Mouse (Mus musculus): Measurements from ENCODE around the gene Caskin1. TPM values are rescaled to one million over a fixed set of nuclear protein-coding genes. Genes with fewer than 3 reads are reported as not detected.
"Not testable (repeated sequence)": the region's sequence is repeated elsewhere in the genome, so short reads cannot be mapped to it uniquely, and the experiment has no call there.

Caskin1 gene
- polyA plus RNA-seq, 1 experiment from 2014 or later: 32.8 TPM

DNA sequence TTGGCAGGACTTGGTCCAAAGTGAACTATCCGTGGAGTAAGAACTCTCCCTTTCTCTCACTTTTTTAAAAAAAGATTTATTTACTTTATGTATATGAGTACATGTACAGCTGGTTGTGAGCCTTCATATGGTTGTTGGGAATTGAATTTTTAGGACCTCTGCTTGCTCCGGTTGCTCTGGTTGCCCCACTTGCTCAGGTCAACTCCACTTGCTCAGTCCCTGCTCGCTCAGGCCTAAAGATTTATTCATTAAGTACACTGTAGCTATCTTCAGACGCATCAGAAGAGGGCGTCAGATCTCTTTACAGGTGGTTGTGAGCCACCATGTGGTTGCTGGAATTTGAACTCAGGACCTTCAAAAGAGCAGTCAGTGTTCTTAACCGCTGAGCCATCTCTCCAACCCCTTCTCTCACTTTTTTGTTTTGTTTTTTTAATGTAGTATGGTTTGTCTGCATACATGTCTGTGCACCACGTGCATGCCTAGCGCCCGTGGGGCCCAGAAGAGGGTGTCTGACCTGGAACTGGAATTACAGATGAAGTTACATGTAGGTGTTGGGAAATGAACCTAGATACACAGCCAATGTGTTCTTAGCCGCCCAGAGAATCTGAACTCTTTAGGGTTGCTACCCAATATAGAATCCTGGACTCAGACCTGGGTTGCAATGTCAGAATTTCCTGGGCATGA, 32.7 kb upstream of the Caskin1 start:
- Histone ChIP-seq H3K4me3 (peak overlapping the region; percentile 75), H3K4me2 (peak overlapping the region; percentile 79), H3K36me3 (peaks cover 10% of the 10 kb centered on the region), H3K27ac (peak overlapping the region; percentile 60), H3K4me1 (replicated peaks) (peaks cover 33% of the 10 kb centered on the region)
- WGBS: 49% methylated on average over 10 of the region's 10 CpGs
- not testable (repeated sequence) for H3K9ac ChIP-seq; ATAC-seq (ENCODE audit: low FRiP score); H3K9me3 ChIP-seq; H3K27me3 ChIP-seq

DNA sequence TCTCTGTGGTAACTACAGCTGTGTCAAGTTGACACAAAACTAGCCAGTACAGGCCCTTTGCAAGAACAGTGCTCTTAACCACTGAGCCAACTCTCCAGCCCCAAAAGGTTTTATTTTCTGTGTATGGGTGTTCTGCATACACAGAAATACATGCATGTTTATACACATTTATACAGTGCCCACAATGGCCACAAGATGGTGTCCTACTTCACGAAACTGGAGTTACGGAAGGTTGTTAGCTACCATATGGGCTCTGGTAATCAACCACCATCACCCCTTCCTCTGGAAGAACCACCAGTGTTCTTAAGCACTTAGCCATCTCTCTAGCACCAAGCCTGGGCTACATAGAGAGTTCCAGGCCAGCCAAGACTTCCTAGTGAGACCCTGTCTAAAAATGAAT, 26.8 kb upstream of the Caskin1 start:
- no peaks in the 10 kb centered on the region for H3K27me3 ChIP-seq
- ATAC-seq (ENCODE audit: low FRiP score): no peak
- H3K9ac ChIP-seq: no peak overlapping the region
- H3K4me3 ChIP-seq: no peak overlapping the region
- H3K4me2 ChIP-seq: no peak overlapping the region
- no peaks in the 10 kb centered on the region for H3K4me1 ChIP-seq (replicated peaks)
- H3K9me3 ChIP-seq: no peaks in the 10 kb centered on the region
- no peak overlapping the region for H3K27ac ChIP-seq
- WGBS: 65% methylated on average over 2 of the region's 2 CpGs
- no peaks in the 10 kb centered on the region for H3K36me3 ChIP-seq

GRCm38 (mm10) chr17:24462932-24463331, 25.5 kb upstream of the Caskin1 start:
- Histone ChIP-seq H3K4me2 (no peak overlapping the region), H3K9ac (no peak overlapping the region), H3K4me3 (no peak overlapping the region), H3K36me3 (no peaks in the 10 kb centered on the region), H3K27ac (no peak overlapping the region), H3K9me3 (no peaks in the 10 kb centered on the region), H3K4me1 (replicated peaks) (no peaks in the 10 kb centered on the region), H3K27me3 (no peaks in the 10 kb centered on the region)
- WGBS: 84% methylated on average over 1 of the region's 1 CpGs
- no peak for ATAC-seq (ENCODE audit: low FRiP score)

DNA sequence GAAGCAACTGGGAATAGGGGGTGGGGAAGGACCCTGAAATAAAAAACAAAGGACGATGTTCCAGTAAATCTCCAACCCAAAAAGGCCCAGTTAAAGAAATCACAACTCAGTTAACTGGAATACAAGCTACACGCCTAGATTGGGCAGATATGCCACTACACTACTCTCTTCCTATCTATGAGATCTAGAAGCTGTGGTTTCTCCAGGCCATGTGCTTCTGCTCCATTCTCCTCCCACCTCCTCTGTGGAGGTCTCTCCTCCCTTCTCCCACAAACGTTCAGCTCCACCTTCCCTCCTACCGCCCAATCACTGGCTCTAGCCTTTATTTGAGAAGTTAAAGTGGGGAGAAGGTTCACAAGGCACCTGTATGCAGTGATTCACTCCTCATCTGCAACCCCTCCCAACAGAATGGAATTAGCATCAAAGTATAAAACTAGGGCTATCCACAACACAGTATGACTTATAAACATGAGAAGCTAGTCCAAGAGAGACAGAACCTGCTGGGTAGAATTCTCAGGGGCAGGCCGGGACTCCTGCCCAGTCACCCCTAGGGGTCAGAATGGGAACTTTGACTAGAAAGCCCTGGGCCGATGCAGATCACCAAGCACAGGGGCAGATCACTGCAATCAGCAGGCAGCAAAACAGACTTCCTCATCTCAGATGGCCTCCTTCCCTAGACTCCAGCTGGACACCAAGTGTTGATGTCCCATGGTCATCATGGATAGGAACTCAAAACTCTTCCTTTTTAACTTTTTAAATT, 24.8 kb upstream of the Caskin1 start:
- no peaks in the 10 kb centered on the region for H3K27me3 ChIP-seq
- ATAC-seq (ENCODE audit: low FRiP score): no peak
- 65% methylated on average over 6 of the region's 6 CpGs for WGBS
- no peaks in the 10 kb centered on the region for H3K36me3 ChIP-seq
- no peak overlapping the region for H3K4me3 ChIP-seq
- no peaks in the 10 kb centered on the region for H3K4me1 ChIP-seq (replicated peaks)
- no peak overlapping the region for H3K4me2 ChIP-seq
- H3K27ac ChIP-seq: no peak overlapping the region
- H3K9ac ChIP-seq: no peak overlapping the region
- no peaks in the 10 kb centered on the region for H3K9me3 ChIP-seq

- Histone ChIP-seq H3K36me3 (peaks cover 3% of the 10 kb centered on the region), H3K4me3 (no peak overlapping the region), H3K27me3 (no peaks in the 10 kb centered on the region), H3K9me3 (no peaks in the 10 kb centered on the region), H3K9ac (no peak overlapping the region), H3K4me1 (replicated peaks) (peaks cover 30% of the 10 kb centered on the region), H3K27ac (no peak overlapping the region), H3K4me2 (no peak overlapping the region)
- no peak for ATAC-seq (ENCODE audit: low FRiP score)
- WGBS: 93% methylated on average over 5 of the region's 5 CpGs
Measured at GRCm38 (mm10) chr17:24468636-24469246, 19.7 kb upstream of the Caskin1 start.

DNA sequence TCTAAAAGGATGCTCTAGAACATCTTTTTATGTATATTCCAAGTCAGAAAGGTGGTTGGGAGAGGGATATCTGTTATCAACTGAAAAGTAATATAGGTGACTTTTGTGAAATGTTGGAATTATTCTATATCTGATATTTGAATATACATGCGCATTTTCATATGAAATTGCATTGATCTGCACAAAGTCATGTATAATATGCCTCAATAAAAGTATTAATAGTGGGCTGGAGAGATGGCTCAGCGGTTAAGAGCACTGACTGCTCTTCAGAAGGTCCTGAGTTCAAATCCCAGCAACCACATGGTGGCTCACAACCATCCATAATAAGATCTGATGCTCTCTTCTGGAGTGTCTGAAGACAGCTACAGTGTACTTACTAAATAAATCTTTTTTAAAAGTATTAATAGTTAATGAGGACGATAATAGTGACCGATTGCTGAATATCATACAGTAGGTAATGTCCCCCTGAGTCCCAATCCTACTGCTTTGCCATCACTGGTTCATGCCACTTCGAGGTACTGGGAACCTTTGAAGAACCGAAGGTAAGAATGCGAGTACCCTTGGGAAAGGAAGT, 19.0 kb upstream of the Caskin1 start:
- Histone ChIP-seq H3K27me3 (no peaks in the 10 kb centered on the region), H3K9me3 (no peaks in the 10 kb centered on the region), H3K4me2 (peak overlapping the region; percentile 100), H3K27ac (peak overlapping the region; percentile 92), H3K4me3 (peak overlapping the region; percentile 79), H3K9ac (peak overlapping the region; percentile 96), H3K4me1 (replicated peaks) (peaks cover 37% of the 10 kb centered on the region), H3K36me3 (peaks cover 10% of the 10 kb centered on the region)
- ATAC-seq (ENCODE audit: low FRiP score): no peak
- 18% methylated on average over 7 of the region's 7 CpGs for WGBS

GRCm38 (mm10) chr17:24469910-24470602, 18.3 kb upstream of the Caskin1 start, which contains the start of the genes E4f1 and Pgp:
Gene E4f1, minus strand, starts transcription at chr17:24470313.
Gene Pgp, plus strand, starts transcription at chr17:24470392.
- peak within 1 kb of the TSS; percentile 96 for H3K9ac ChIP-seq
- WGBS: under 1% methylated on average over 66 of the region's 75 CpGs
- no peaks in the 10 kb centered on the region for H3K27me3 ChIP-seq
- H3K4me3 ChIP-seq: peak within 1 kb of the TSS; percentile 79
- peaks cover 16% of the 10 kb centered on the region for H3K36me3 ChIP-seq
- H3K27ac ChIP-seq: peak within 1 kb of the TSS; percentile 92
- peaks cover 40% of the 10 kb centered on the region for H3K4me1 ChIP-seq (replicated peaks)
- peak within 1 kb of the TSS; percentile 100 for H3K4me2 ChIP-seq
- H3K9me3 ChIP-seq: no peaks in the 10 kb centered on the region
- ATAC-seq (ENCODE audit: low FRiP score): peak; percentile 96

DNA sequence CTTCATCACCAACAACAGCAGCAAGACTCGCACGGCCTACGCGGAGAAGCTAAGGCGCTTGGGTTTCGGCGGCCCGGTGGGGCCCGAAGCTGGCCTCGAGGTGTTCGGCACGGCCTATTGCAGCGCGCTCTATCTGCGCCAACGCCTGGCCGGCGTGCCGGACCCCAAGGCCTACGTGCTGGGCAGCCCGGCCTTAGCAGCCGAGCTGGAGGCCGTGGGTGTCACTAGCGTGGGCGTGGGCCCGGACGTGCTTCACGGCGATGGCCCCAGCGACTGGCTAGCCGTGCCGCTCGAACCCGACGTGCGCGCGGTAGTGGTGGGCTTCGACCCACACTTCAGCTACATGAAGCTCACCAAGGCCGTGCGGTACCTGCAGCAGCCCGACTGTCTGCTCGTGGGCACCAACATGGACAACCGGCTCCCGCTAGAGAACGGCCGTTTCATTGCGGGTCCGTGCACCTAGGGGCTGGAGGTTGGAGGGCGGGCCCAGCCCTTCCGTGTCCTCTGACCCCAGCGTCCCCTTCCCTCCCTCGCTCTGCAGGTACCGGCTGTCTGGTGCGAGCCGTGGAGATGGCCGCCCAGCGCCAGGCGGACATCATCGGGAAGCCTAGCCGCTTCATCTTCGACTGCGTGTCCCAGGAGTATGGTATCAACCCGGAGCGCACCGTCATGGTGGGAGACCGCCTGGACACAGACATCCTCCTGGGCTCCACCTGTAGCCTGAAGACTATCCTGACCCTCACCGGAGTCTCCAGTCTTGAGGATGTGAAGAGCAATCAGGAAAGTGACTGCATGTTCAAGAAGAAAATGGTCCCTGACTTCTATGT, 17.5 kb upstream of the Caskin1 start:
- Histone ChIP-seq H3K4me2 (peak overlapping the region; percentile 100), H3K4me3 (peak overlapping the region; percentile 79), H3K27ac (peak overlapping the region; percentile 92), H3K27me3 (no peaks in the 10 kb centered on the region), H3K9ac (peak overlapping the region; percentile 96), H3K4me1 (replicated peaks) (peaks cover 40% of the 10 kb centered on the region), H3K9me3 (no peaks in the 10 kb centered on the region), H3K36me3 (peaks cover 25% of the 10 kb centered on the region)
- under 1% methylated on average over 67 of the region's 68 CpGs for WGBS
- ATAC-seq (ENCODE audit: low FRiP score): peak; percentile 33

- Histone ChIP-seq H3K4me2 (peak overlapping the region; percentile 100), H3K4me3 (peak overlapping the region; percentile 79), H3K4me1 (replicated peaks) (peaks cover 44% of the 10 kb centered on the region), H3K9me3 (no peaks in the 10 kb centered on the region), H3K27me3 (no peaks in the 10 kb centered on the region), H3K27ac (no peak overlapping the region), H3K36me3 (peaks cover 39% of the 10 kb centered on the region), H3K9ac (peak overlapping the region; percentile 96; the same call in 1 of the 2 replicates)
- 87% methylated on average over 4 of the region's 4 CpGs for WGBS
- ATAC-seq (ENCODE audit: low FRiP score): no peak
Measured at GRCm38 (mm10) chr17:24472512-24472911, 15.9 kb upstream of the Caskin1 start.

- WGBS: 79% methylated on average over 6 of the region's 6 CpGs
- H3K9ac ChIP-seq: peak within 1 kb of the TSS; percentile 96
- H3K4me2 ChIP-seq: peak within 1 kb of the TSS; percentile 100
- peaks cover 39% of the 10 kb centered on the region for H3K36me3 ChIP-seq
- H3K4me1 ChIP-seq (replicated peaks): peaks cover 54% of the 10 kb centered on the region
- no peak for ATAC-seq (ENCODE audit: low FRiP score)
- no peak within 1 kb of the TSS for H3K27ac ChIP-seq
- no peaks in the 10 kb centered on the region for H3K27me3 ChIP-seq
- no peaks in the 10 kb centered on the region for H3K9me3 ChIP-seq
- no peak within 1 kb of the TSS for H3K4me3 ChIP-seq
Measured at GRCm38 (mm10) chr17:24473612-24474275, 14.7 kb upstream of the Caskin1 start, which contains the start of gene Bricd5. Gene Bricd5, plus strand, starts transcription at chr17:24473884.

GRCm38 (mm10) chr17:24474557-24474956, 13.8 kb upstream of the Caskin1 start:
- Histone ChIP-seq H3K4me3 (no peak overlapping the region), H3K27me3 (no peaks in the 10 kb centered on the region), H3K9me3 (no peaks in the 10 kb centered on the region), H3K9ac (0 out of 2 replicates have a peak overlapping the region, but pooled peaks have one; percentile 19), H3K36me3 (peaks cover 39% of the 10 kb centered on the region), H3K27ac (no peak overlapping the region), H3K4me1 (replicated peaks) (peaks cover 56% of the 10 kb centered on the region), H3K4me2 (no peak overlapping the region)
- WGBS: 88% methylated on average over 5 of the region's 5 CpGs
- no peak for ATAC-seq (ENCODE audit: low FRiP score)

All from hindbrain, embryonic 13.5 days (tissue).